Mouse (Mus musculus): ENCODE measurements around the gene Slc6a11.

GRCm38 (mm10) chr6:114125530-114125929 is 5.5 kb upstream of the Slc6a11 start:
- TF ChIP-seq CTCF (conservative IDR thresholded peaks at IDR 0.05; ENCODE audit: low read length) (no peak), NANOG (IDR thresholded peaks at IDR 0.05; ENCODE audit: borderline replicate concordance, low read length) (no peak)
